Mouse (Mus musculus): ENCODE measurements around the gene Dcp1a. TPM values are rescaled to one million over a fixed set of nuclear protein-coding genes. Genes with fewer than 3 reads are reported as not detected.

Dcp1a gene
- polyA plus RNA-seq, 1 experiment, result 20.8 TPM

- 30% methylated on average over 8 of the region's 8 CpGs for WGBS
- Histone ChIP-seq H3K27ac (ENCODE audit: insufficient read depth, low read length) (peak within 1 kb of the TSS; percentile 58), H3K4me1 (ENCODE audit: control insufficient read depth, insufficient read depth, low read length) (peaks cover 8% of the 10 kb centered on the region), H3K27me3 (ENCODE audit: control insufficient read depth, insufficient read depth, low read length) (no peaks in the 10 kb centered on the region), H3K4me3 (replicated peaks; ENCODE audit: insufficient read depth, low read depth, low read length) (peak within 1 kb of the TSS; percentile 77)
- TF ChIP-seq CTCF (IDR thresholded peaks at IDR 0.05; ENCODE audit: borderline replicate concordance, insufficient read depth, low read depth, low read length), result no peak
- TF ChIP-seq POLR2A (IDR thresholded peaks at IDR 0.05; ENCODE audit: borderline replicate concordance, insufficient read depth, low read length), result no peak
- DNase-seq, result peak; percentile 58 to 64
Observed at GRCm38 (mm10) chr14:30548131-30548720, 68.9 kb downstream of the Dcp1a start, which contains the start of gene Tkt. Tkt (plus strand) TSS chr14:30548359.

- peak; percentile 90 to 92 for DNase-seq
- under 1% methylated on average over 69 of the region's 69 CpGs for WGBS
- peaks cover 8% of the 10 kb centered on the region for H3K4me1 ChIP-seq (ENCODE audit: control insufficient read depth, insufficient read depth, low read length)
Observed at GRCm38 (mm10) chr14:30548965-30549776, 69.8 kb downstream of the Dcp1a start.

GRCm38 (mm10) chr14:30549777-30550149 lies 70.4 kb downstream of the Dcp1a start:
- no peaks in the 10 kb centered on the region for H3K27me3 ChIP-seq (ENCODE audit: control insufficient read depth, insufficient read depth, low read length)
- peak overlapping the region; percentile 77 for H3K4me3 ChIP-seq (replicated peaks; ENCODE audit: insufficient read depth, low read depth, low read length)
- peaks cover 8% of the 10 kb centered on the region for H3K4me1 ChIP-seq (ENCODE audit: control insufficient read depth, insufficient read depth, low read length)
- DNase-seq, result peak in 1 of 2 experiments; percentile 34
- H3K27ac ChIP-seq (ENCODE audit: insufficient read depth, low read length), result no peak overlapping the region
- WGBS, result 11% methylated on average over 10 of the region's 10 CpGs
- TF ChIP-seq POLR2A (IDR thresholded peaks at IDR 0.05; ENCODE audit: borderline replicate concordance, insufficient read depth, low read length) (no peak), CTCF (IDR thresholded peaks at IDR 0.05; ENCODE audit: borderline replicate concordance, insufficient read depth, low read depth, low read length) (no peak)

More at GRCm38 (mm10) chr14:30548965-30549776, 69.8 kb downstream of the Dcp1a start:
- H3K27ac ChIP-seq (ENCODE audit: insufficient read depth, low read length), result peak overlapping the region; percentile 58
- H3K4me3 ChIP-seq (replicated peaks; ENCODE audit: insufficient read depth, low read depth, low read length), result peak overlapping the region; percentile 77
- H3K27me3 ChIP-seq (ENCODE audit: control insufficient read depth, insufficient read depth, low read length), result no peaks in the 10 kb centered on the region
- no peak for TF ChIP-seq CTCF (IDR thresholded peaks at IDR 0.05; ENCODE audit: borderline replicate concordance, insufficient read depth, low read depth, low read length)
- peak; percentile 85 for TF ChIP-seq POLR2A (IDR thresholded peaks at IDR 0.05; ENCODE audit: borderline replicate concordance, insufficient read depth, low read length)

GRCm38 (mm10) chr14:30550232-30551070 lies 71.1 kb downstream of the Dcp1a start:
- Histone ChIP-seq H3K4me1 (ENCODE audit: control insufficient read depth, insufficient read depth, low read length) (peaks cover 8% of the 10 kb centered on the region), H3K27ac (ENCODE audit: insufficient read depth, low read length) (no peak overlapping the region), H3K27me3 (ENCODE audit: control insufficient read depth, insufficient read depth, low read length) (no peaks in the 10 kb centered on the region), H3K4me3 (replicated peaks; ENCODE audit: insufficient read depth, low read depth, low read length) (no peak overlapping the region)
- TF ChIP-seq POLR2A (IDR thresholded peaks at IDR 0.05; ENCODE audit: borderline replicate concordance, insufficient read depth, low read length) (no peak), CTCF (IDR thresholded peaks at IDR 0.05; ENCODE audit: borderline replicate concordance, insufficient read depth, low read depth, low read length) (no peak)
- no peak for DNase-seq
- WGBS, result 63% methylated on average over 8 of the region's 8 CpGs

GRCm38 (mm10) chr14:30551509-30551908 lies 72.2 kb downstream of the Dcp1a start:
- Histone ChIP-seq H3K27ac (ENCODE audit: insufficient read depth, low read length) (no peak overlapping the region), H3K4me1 (ENCODE audit: control insufficient read depth, insufficient read depth, low read length) (peaks cover 8% of the 10 kb centered on the region), H3K27me3 (ENCODE audit: control insufficient read depth, insufficient read depth, low read length) (no peaks in the 10 kb centered on the region), H3K4me3 (replicated peaks; ENCODE audit: insufficient read depth, low read depth, low read length) (no peak overlapping the region)
- DNase-seq, result no peak
- TF ChIP-seq POLR2A (IDR thresholded peaks at IDR 0.05; ENCODE audit: borderline replicate concordance, insufficient read depth, low read length), result no peak
- no peak for TF ChIP-seq CTCF (IDR thresholded peaks at IDR 0.05; ENCODE audit: borderline replicate concordance, insufficient read depth, low read depth, low read length)
- WGBS, result 42% methylated on average over 5 of the region's 5 CpGs

- H3K27ac ChIP-seq (ENCODE audit: insufficient read depth, low read length), result no peak overlapping the region
- peaks cover 8% of the 10 kb centered on the region for H3K4me1 ChIP-seq (ENCODE audit: control insufficient read depth, insufficient read depth, low read length)
- DNase-seq, result no peak
- no peak for TF ChIP-seq CTCF (IDR thresholded peaks at IDR 0.05; ENCODE audit: borderline replicate concordance, insufficient read depth, low read depth, low read length)
- TF ChIP-seq POLR2A (IDR thresholded peaks at IDR 0.05; ENCODE audit: borderline replicate concordance, insufficient read depth, low read length), result no peak
- H3K4me3 ChIP-seq (replicated peaks; ENCODE audit: insufficient read depth, low read depth, low read length), result no peak overlapping the region
- no peaks in the 10 kb centered on the region for H3K27me3 ChIP-seq (ENCODE audit: control insufficient read depth, insufficient read depth, low read length)
- 95% methylated on average over 2 of the region's 2 CpGs for WGBS
Observed at GRCm38 (mm10) chr14:30551981-30552380, 72.6 kb downstream of the Dcp1a start.

GRCm38 (mm10) chr14:30553185-30553584 lies 73.8 kb downstream of the Dcp1a start:
- no peak for DNase-seq
- no peaks in the 10 kb centered on the region for H3K27me3 ChIP-seq (ENCODE audit: control insufficient read depth, insufficient read depth, low read length)
- WGBS, result 46% methylated on average over 4 of the region's 4 CpGs
- H3K4me1 ChIP-seq (ENCODE audit: control insufficient read depth, insufficient read depth, low read length), result peaks cover 14% of the 10 kb centered on the region
- no peak overlapping the region for H3K27ac ChIP-seq (ENCODE audit: insufficient read depth, low read length)
- TF ChIP-seq POLR2A (IDR thresholded peaks at IDR 0.05; ENCODE audit: borderline replicate concordance, insufficient read depth, low read length) (no peak), CTCF (IDR thresholded peaks at IDR 0.05; ENCODE audit: borderline replicate concordance, insufficient read depth, low read depth, low read length) (no peak)
- no peak overlapping the region for H3K4me3 ChIP-seq (replicated peaks; ENCODE audit: insufficient read depth, low read depth, low read length)

All from cerebellum, adult 2 months (tissue).